Mouse (Mus musculus) layer of hippocampus, adult 11-12 months (tissue): ENCODE data around the gene Mettl8.

Source experiments
- DNase-seq: peaks from one replicate; pipeline ENCODE4 v3.0.0; 2022; ENCODE audit warnings: low spot score

Gene Mettl8

GRCm38 (mm10) chr2:71033014-71033413 is 22.4 kb downstream of the Mettl8 start:
- no peak for DNase-seq

- no peak for DNase-seq
Observed at GRCm38 (mm10) chr2:71031973-71032794, 23.2 kb downstream of the Mettl8 start.

DNA sequence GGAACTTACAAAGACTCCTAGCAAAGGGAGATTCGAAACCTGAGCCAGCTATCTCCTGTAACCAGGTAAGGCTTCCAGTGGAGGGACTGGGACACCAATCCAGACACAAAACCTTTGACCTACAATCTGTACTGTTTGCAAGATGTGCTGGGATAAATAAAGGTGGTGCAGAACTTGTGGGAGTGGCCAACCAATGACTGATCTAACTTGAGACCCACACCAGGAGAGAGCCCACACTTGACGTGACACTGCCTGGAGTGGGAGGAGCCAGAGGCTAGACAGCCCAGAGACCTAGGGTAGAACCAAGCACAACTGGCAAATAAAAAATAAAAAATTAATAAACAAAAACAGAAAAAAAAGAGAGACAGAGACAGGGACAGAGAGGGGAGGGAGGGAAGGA is 24.7 kb downstream of the Mettl8 start:
- no peak for DNase-seq

GRCm38 (mm10) chr2:71027631-71028030 is 27.8 kb downstream of the Mettl8 start:
- no peak for DNase-seq

DNA sequence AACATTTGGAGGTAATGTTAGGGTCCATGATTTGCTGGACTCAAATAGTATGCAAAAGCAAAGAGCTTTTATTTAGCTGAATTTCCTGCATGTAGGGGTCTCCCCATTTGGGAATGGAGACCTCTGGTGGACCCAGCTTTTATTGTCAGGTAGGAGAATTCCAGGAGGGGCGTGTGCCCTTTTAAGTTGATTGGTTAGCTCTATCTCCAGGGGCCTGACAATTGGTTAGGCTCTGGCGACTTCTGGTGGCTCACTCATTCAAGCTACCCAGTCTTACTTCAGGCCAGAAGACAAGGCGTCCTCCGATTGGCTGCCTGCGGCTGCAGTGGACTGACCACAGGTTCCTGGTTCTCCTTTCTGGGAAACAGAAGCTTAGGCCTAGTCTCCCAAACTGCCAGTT is 28.6 kb downstream of the Mettl8 start:
- DNase-seq: no peak

- DNase-seq: no peak
Observed at GRCm38 (mm10) chr2:71025576-71026315, 29.6 kb downstream of the Mettl8 start.

DNA sequence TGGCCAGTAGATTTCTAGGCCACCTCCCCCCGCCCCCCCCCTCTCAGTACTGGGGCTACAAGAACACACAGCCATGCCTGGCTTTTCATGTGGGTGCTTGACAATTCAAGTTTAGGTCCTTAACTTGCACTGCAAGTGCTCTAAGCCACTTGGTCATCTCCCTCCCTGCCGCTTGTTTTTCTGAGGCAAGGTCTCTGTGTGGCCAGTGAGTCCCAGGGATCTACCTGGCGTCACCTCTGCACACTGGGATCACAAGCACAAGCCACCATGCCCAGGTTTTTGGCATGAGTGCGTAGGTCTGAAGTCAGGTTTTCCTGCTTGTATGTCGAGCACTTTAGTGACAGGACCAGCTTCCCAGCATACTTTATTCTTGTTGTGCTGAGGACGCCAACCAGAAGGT is 31.4 kb downstream of the Mettl8 start:
- no peak for DNase-seq

GRCm38 (mm10) chr2:71022991-71023390 is 32.4 kb downstream of the Mettl8 start:
- DNase-seq: no peak

DNA sequence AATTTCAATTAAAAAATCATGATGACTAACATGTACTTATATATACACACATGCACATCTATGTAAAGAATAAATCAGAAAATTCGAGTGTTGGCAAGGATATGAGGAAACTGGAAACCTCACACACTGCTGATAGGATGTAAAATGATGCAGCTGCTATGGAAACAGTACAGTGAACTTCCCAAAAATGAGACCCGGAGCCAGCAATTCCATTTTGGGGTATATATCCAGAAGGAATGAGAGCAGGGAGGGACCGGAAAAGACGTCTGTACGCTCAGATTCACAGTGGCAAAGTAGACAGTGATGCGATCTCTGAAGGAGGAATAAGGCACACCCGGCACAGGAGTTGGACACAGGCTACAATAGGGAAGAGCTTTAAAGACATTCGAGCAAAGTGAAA is 34.7 kb downstream of the Mettl8 start:
- DNase-seq: no peak

- no peak for DNase-seq
Observed at GRCm38 (mm10) chr2:71019704-71020375, 35.5 kb downstream of the Mettl8 start.

GRCm38 (mm10) chr2:71019277-71019676 is 36.1 kb downstream of the Mettl8 start:
- DNase-seq: peak; percentile 35

DNA sequence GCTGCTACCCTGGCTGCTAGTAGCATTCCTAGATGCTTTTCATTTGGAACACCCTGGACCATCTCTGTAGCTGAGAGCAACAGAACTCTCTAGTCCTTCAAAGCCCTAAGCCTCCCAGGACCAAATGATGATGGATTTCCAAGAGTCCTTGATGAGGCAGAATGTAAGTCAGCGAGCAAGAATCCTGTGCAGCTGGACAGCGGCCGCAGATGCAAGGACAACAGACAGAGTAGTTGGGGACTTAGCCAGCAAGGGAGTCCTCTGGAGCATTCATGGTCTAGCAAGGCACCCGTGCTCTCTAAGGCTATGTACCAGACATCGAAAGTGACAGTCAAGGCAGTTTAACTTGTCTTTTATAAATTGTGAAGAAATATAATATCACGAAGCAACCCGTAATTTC is 41.9 kb downstream of the Mettl8 start:
- DNase-seq: no peak

GRCm38 (mm10) chr2:71011816-71012215 is 43.6 kb downstream of the Mettl8 start:
- no peak for DNase-seq

GRCm38 (mm10) chr2:71004354-71004753 is 51.0 kb downstream of the Mettl8 start:
- DNase-seq: no peak

DNA sequence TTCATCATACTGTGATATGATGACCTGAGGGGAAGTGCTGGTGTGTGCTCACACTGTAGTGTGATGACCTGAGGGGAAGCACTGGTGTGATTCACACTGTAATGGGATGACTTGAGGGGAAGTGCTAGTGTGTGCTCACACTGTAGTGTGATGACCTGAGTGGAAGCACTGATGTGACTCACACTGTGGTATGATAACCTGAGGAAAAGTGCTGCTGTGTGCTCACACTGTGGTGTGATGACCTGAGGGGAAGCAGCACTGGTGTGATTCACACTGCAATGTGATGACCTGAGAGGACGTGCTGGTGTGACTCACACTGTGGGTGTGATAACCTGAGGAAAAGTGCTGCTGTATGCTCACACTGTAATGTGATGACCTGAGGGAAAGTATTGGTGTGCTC is 52.9 kb downstream of the Mettl8 start:
- no peak for DNase-seq

DNA sequence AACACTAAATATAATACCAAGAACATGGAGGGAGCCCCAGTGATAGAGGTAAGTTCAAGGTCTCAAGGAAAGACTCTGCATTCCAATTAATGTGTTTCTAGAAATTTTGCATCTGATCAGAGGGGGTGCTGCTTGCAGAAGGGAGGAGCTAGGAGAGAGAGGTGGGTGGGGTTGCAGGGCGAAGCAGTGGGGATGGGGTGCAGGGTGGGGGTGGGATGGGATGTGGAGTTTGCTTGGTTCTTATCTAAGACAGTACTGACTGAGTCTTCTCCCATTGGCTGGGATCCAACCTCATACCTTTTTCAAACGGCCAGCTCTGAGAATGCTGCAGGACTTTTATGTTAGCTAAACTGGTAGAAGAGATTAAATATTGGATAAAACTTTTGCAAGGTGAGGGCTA is 56.6 kb downstream of the Mettl8 start:
- no peak for DNase-seq

DNA sequence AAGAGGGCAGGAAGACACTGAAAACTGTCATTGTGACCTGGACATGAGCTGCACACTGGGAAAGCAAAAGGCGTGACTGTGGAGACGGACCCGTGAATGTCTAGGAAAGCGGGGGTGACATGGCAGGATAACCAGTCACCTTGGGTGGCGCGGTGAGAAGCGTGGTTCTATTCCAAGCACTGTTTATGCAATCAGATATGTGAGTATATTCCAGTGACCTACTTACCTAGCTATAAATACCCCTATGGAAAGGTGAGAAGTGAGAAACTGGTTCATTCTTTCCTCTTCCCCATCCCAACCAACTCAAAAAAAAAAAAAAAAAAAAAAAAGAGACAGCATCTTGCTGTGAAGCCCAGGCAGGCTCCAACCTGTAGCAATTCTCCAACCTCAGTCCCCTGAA is 58.9 kb downstream of the Mettl8 start:
- no peak for DNase-seq

GRCm38 (mm10) chr2:70995900-70996299 is 59.5 kb downstream of the Mettl8 start:
- no peak for DNase-seq

DNA sequence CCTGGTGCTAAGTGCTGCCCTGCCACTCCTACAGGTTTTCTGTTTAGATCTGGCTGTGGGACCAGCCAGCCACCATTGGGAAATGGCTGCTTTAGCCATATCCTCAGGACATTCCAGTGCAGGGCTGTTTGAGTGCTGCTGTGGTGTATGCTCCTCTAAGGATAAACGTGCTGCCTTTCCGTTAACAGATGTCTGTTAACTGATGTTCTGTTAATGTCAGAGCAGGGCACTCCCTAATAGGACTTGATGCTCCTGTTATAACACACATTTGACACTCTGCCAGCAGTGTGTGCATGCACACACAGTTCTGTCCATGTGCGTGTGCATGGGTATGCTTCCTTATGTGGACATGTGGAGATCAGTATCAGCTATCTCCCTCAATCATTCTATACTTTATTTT is 61.6 kb downstream of the Mettl8 start:
- DNase-seq: no peak

DNA sequence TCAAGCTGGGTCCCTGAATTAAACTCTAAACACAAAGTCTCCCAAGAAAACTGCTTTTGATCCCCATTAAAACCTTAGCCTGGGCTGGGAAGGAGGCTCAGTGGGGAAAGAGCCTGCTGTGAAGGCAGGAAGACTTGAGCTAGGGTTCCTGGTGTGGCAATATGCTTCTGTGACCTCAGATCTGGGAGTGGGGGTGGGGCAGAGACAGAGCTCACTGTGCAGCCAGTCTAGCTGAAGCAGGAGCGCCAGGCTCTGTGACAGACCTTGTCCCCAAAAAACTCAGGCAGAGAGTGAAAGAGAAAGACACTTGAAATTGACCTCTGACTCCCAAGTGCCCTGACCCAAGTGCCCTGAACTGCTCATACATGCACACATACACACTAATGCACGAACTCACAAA is 62.7 kb downstream of the Mettl8 start:
- no peak for DNase-seq

DNA sequence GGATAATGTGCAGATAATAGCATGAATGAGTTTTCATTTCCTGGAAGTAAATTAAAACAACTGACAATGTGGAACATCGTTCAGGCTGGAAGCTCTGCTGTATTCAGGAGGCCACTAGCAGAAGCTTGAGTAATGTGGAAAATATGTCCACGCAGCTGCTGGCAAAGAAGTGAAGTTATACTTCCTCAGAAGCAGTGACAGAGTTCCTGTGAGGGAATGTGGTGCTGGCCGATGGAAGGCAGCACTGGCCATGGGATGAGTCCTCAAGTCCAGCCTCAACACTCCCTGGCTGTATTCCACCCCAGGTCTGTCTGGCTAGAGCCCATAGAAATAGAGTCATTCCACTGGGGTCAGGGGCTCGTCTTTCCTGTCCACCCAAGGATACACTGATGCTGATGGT is 65.2 kb downstream of the Mettl8 start:
- DNase-seq: no peak

DNA sequence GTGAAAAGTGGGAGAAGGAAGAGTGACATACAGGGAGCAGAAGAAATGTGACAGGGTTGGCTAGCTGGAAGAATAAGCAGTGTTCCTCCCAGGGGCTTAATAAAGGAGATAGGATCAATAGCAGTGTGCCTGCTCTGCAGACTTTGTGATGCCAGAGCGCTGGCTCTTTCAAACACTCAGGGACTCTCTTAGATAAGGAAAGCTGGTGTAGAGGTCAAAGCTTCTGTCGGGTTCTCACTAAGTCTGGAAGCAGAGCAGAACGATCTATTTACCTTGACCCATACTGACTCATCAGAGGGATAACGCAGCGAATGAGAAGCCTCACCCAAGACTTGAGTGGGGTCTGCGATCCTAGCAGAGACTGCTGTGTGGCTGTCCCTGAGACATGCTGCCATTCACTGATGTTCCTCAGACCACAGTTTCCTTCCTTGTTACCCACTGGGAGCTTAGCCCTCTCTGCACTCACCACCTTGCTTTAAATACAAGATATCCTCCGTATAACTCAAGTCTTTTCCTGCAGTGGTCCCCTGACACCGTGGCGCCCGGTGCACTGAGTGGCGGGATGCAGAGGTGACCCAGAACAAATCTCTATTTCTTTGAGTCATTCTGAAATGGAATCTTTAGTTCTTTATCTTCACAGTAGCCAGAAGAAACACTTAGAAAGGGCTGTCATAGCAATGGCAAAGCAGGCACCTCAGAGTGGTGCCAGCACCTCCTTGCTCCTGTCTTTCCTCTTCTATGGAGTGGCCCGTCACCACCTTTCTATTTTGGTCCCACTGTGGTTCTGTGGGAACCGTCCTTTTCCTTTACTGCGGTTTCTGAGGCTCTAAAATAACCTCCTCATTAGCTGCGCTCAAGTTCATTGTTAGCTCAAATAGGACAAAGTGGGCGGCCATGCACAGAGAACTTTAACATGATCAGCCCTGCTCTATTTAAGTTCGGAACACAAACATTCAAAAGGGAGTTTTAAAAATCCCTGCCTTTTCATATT is 65.9 kb downstream of the Mettl8 start:
- DNase-seq: no peak
